Mouse (Mus musculus) T-helper 2 cell (primary cell): ENCODE measurements around the gene Fbxl19.

ENCODE experiments used
- in situ Hi-C: fragments of 300-600 bp; cut with MboI, MseI; formaldehyde crosslinking; loops from one replicate; pipeline ENCODE4 v1.15.1; 2025; ENCODE audit warnings: high pct_unique_total_duplicates

The Fbxl19 gene

DNA sequence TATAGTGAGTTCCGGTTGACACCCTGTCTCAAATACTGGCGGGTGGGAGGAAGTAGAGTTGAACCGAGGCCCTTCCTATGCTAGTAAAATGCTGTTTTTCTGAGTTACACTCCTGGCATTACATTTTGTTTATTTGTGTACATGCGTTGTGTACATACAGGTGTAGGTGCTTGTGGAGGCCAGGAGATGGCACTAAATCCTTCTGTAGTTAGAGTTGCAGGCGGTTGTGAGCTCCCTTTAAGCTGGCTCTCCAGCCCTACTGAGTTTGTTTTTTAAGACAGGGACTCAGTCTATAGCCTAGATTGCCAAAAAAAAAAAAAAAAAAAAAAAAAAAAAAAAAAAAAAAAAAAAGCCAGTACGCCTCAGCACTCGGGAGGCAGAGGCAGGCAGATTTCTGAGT lies 16.4 kb upstream of the Fbxl19 start:
- in situ Hi-C loops = loop anchor here (25.0 kb wide), 1 partner anchor 1766 kb away; no protein-coding TSS in a partner anchor

DNA sequence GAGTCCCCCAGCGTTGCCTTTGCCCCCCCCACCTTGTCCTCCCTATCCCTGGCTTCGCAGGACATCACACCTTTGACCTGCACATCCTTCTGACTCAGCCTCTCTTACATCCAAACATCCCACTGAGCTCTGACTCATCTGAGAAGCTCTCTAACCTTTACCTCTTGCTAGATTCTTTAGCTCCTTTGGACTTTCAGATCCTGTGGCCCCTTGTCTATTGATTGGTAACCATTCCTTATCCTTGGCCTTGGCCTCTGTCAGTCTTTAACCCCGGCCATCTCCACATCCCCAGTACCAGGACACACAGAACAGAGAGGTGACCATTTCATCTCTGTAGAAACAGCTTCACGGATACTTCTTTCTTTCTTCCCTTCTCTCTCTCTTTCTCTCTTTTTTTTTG lies 14.2 kb upstream of the Fbxl19 start:
- in situ Hi-C loops = loop anchor here (25.0 kb wide), 1 partner anchor 1768 kb away; no protein-coding TSS in a partner anchor

DNA sequence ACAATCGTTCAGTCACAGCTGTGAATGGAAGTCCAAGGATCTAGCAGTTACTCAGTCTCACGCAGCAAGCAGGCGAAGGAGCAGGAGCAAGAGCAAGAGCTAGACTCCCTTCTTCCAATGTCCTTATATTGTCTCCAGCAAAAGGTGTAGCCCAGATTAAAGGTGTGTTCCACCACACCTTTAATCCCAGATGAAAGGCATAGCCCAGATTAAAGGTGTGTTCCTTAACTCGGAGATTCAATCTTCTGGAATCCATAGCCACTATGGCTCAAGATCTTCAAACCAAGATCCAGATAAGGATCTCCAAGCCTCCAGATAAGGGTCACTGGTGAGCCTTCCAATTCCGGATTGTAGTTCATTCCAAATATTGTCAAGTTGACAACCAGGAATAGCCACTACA lies 12.3 kb upstream of the Fbxl19 start, which contains the start of gene Ctf2:
Ctf2 (minus strand) TSS at position 101 of the 400 bp plus-strand sequence.
- in situ Hi-C loops = loop anchor here (25.0 kb wide), 1 partner anchor 1770 kb away; no protein-coding TSS in a partner anchor

DNA sequence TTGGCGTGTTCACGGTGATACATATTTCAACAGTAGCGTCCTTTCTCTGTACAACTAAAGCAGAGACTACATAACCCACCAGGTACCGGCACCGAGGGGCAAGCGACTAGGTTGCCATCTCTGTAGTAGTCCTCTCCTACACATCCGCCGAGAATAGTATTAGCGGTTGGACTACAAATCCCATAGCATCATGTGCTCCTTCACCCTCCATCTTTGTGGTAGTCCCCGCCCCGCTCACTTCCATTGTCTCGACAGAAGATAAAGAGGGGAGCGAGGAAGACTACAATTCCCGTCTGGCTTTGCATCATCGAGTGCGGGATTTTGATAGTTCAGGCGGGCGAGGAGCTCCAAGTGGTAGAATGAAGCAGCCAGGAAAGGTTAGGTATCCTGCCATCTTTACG lies 908 bp downstream of the Fbxl19 start:
- in situ Hi-C loops = loop anchor here (25.0 kb wide), 1 partner anchor 1783 kb away; no protein-coding TSS in a partner anchor

DNA sequence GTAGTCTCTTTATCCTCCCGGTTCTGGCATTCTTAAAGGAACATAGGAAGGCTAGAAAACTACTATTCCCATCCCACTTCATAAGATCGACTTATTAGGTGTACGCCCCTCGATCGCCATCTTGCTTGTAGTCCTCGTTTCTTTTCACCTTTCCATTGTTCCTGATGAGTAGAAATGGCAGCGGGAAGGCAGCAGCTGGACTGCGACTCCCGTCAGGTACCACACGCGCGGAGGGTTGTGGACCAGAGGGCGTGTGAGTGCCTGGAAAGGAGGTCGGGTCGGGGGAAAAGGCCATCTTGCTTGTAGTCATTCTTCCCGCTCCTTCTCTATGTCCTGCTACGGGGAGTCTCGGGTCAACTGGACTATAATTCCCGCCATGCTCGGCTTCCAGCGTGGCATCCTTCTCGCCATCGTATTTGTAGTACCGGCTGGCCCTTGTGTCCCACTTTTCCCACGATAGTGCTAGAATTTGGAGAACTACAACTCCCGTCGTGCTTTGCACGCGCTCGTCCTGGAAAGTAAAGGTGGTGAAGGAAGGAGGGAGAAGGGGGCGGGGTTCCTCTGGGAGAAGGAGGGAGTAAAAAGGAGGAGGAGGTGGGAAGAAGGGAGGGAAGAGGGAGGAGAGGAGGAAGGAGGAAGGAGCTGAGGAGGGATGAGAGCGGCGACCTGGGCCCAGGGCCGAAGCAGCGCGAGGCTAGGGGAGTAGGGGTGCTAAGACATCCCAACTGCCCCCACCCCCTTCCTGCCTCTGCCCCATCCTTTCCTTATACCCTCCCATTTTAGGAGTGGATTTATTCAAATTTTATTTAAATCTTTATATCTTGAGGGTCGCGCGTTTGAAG lies 1.5 kb downstream of the Fbxl19 start:
- in situ Hi-C loops = loop anchor here (25.0 kb wide), 1 partner anchor 1784 kb away; no protein-coding TSS in a partner anchor

DNA sequence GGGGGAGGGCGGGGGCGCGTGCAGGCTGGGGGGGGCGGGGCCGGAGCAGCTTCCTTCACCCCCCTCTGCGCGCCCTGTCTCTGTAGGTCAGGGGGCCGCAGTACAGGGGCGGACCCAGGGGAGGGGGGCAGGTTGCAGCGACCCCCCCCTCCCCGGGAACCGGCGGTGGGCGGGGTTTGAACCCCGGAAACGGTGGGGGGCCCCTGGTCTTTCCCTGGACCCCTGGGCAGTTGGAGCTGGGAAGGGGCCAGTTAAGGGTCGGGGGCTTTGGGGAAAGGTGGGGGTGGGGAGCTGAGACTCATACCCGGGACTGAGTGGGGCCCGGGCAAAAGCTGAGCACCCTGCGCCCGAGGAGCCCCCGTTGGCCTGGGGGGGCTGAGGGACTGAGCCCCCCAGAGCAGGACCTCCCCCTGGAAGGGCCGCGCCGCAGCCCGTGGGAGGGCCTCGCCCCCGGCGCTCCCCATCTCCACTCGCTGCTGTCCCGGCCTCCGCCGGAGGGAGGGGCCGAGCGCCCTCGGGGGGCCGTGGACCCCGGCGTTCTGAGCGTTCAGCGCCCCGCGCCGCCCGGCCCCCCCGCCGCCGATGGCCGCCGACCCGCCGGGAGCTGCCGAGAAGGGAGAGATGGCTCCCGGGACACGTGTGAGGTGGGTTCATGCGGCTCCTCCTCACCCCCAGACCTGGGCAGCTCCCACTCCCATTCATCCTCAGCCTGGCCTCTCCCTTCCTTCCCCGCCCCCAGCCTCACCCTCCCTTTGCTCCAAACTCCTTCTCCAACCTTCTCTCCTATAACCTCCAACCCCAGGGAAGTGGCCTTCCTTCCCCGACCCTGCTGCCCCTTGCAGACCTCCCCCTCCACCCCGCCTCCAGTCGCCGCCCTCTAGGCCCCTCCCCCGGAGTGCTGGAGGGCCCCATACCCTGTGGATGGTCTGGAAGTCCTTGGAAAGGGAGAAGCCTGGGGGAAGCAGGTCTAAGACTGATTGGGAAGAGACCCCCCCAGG lies 2.5 kb downstream of the Fbxl19 start:
- in situ Hi-C loops = loop anchor here (25.0 kb wide), 1 partner anchor 1784 kb away; no protein-coding TSS in a partner anchor

DNA sequence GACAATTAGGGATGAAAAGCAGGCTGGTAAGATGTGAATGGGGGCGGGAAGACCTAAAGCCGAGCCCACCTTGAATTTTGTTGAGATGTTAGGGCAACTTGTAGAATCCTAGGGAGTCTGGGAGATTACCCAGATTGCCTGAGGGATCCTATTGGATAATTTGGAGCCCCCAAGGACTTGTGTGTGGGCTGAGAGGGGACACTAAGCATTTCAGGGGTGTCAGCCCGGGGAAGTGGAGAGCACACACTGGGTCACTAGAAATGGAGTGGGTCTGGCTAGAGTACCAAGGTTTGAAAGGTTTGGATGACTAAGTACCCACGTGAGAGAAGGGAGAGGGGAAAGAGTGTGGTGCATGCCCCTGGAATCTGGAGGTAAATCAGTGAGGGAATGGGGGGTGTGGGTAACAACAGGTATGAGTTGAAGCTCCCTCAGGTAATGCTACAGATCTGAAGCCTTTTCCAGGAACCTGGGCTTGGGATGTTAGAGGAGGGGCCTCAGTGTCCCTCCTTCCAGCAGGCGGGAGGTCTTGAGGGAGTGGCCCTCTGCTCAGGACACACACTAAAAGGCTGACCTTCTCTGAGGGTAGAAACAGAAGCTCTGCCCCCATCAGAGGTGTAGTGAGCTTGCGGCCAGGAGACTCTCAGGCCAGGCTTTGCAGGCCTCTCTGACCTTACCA lies 3.4 kb downstream of the Fbxl19 start:
- in situ Hi-C loops = loop anchor here (25.0 kb wide), 1 partner anchor 1785 kb away; no protein-coding TSS in a partner anchor

DNA sequence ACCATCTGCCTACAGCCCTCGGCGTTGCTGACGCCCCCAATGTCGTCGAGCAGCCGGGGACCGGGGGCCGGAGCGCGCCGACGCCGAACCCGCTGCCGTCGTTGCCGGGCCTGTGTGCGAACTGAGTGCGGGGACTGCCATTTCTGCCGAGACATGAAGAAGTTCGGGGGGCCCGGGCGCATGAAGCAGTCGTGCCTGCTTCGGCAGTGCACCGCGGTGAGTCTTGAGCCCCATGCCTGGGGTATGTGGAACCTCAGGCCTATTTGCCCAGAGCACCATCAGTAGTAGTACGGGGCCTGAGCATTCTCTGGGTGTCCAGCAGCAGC lies 3.9 kb downstream of the Fbxl19 start:
- in situ Hi-C loops = loop anchor here (25.0 kb wide), 1 partner anchor 1786 kb away; no protein-coding TSS in a partner anchor

DNA sequence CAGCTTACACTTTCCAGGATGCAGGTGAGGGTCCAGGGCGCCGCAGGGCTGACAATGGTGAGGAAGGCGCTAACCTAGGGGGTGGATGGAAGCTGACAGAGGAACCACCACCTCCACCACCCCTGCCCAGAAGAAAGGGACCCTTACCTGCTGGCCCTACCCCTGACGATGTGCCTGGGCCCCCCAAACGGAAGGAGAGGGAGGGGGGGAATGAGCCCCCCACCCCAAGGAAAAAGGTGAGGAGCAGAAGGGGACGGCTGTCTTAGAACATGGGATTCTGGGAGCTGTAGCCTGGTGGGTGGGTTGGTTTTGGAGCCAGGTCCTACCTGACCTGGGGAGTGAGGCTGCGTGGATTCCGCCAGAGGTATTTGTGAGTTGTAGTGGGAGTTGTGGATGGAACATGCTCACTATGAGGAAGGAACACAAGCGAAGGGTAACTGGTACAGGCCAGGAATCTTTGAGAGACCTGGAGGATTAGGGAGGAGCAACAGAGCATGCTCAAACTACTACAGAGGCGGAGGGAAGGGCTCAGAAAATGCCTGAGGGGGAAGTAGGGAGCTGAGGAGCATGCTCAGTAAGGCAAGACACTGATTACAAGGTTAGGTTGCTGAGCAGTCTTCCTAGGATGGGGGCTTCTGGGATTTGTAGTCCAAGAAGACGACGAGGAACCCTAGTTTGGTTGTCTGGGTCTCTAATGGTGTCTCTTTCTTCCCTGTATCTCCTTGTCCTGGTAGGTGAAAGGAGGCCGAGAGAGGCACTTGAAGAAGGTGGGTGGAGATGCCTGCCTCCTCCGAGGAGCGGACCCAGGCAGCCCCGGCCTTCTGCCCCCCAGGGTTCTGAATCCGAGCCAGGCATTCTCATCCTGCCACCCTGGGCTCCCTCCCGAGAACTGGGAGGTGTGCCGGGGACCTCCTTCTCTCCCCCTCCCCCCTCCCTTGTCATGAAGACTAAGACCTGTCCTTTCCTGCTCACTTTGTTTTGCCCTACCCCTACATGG lies 6.1 kb downstream of the Fbxl19 start:
- in situ Hi-C loops = loop anchor here (10.0 kb wide), 1 partner anchor 86 kb away; no protein-coding TSS in a partner anchor

DNA sequence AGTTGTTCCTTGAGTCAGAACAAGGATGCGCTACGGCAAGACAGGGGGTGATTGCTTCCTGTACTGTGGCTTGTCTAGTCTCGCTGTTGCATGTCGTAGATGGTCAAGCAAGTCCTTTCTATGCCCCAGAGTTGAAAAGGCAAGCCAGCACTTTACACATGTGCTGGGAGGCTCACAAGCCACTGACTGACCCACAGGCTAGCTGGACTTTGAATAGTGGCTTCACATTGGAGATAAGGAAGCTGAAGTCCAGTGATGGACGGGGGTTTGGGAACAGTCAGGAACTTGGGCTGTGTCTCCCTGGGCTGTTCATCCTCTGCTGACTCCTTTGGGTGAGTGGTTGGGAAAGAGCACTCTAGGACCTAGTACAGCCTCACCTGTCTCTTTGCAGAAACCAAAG lies 7.3 kb downstream of the Fbxl19 start:
- in situ Hi-C loops = loop anchor here (10.0 kb wide), 1 partner anchor 87 kb away; no protein-coding TSS in a partner anchor

DNA sequence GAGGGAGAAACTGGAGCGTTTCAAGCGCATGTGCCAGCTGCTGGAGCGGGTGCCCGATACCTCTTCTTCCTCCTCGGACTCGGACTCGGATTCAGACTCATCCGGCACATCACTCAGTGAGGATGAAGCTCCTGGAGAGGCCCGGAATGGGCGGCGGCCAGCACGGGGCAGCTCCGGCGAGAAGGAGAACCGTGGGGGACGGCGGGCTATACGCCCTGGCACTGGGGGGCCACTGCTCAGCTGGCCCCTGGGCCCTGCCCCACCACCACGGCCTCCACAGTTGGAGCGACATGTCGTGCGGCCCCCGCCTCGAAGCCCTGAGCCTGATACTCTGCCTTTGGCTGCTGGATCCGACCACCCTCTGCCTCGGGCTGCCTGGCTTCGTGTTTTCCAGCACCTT lies 7.7 kb downstream of the Fbxl19 start:
- in situ Hi-C loops = loop anchor here (10.0 kb wide), 1 partner anchor 87 kb away; no protein-coding TSS in a partner anchor

DNA sequence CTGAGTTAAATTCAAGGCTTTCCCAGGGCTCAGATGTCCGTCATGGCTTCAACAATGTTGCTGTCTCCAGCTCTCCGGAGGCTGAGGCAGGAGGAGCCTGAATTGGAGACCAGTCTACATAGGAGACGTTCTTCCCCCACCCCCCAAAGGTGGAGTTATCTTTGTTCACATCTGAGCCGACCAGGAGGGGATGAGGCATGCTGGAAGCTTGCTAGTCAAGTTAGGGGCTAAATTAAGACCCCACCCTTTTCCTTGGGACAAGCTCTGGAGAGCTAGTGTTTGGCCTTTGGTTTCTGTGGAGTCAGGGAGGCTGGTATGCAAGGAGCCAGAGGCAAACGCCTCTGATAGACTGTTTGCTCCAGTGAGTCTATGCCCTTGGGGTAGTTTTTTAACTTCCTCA lies 8.8 kb downstream of the Fbxl19 start:
- in situ Hi-C loops = loop anchor here (10.0 kb wide), 1 partner anchor 88 kb away; no protein-coding TSS in a partner anchor

DNA sequence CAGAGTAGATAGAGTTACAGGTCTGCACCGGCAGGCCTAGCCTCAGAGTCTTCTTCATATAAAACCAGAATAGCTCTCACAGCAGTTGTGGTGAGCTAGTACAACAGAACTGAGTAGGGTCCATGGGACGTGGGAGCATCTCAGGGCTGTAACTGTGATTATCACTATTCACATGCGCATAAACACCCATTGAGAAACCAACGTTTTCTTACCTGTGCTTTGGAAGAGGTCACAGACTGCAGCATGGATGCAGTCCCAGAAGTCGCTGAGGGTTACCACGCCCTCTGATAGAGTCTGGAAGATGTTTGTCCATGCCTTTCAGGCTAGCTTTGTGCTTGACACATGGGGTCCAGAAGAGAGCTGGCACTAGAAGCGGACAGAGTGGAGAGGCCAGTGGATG lies 9.4 kb downstream of the Fbxl19 start:
- in situ Hi-C loops = loop anchor here (10.0 kb wide), 1 partner anchor 89 kb away; no protein-coding TSS in a partner anchor

DNA sequence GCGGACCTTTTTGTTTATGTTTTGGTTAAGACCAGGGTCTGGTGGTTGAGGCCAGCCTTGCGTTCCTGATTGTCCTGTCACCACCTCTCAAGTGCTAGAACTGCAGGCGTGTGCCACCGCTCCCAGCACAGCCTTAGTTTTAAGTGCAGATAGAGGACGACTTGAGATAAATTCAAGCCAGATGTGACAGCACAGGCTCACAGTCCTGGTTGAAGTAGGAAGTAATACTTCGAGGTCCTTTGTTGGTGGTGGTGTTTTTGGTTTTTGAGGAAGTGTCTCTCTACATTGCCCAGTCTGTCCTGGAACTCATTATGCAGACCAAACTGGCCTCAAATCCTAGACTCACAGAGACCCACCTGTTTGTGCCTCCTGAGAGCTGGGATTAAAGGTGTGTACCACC lies 15.4 kb downstream of the Fbxl19 start:
- in situ Hi-C loops = loop anchor here (10.0 kb wide), 1 partner anchor 95 kb away; no protein-coding TSS in a partner anchor

DNA sequence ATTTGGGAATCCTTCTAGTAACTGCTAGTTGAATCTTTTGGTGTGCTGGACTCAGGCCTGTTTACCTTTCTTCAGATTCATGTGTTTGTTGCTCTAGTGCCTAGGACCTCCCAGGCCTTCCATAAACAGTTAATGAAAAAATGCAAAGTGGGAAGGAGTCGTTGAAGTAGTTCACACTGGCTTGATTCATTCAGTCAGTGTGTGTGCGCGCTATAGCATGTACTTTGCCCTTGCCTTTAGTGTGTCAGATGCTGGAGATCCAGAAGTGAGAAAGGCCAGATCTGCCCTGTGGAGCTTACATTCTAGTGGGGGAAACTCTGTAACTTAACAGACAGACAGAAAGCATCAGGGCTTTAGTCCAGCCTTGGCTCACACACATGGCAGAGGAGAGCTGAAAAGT lies 16.1 kb downstream of the Fbxl19 start:
- in situ Hi-C loops = no loop called here

DNA sequence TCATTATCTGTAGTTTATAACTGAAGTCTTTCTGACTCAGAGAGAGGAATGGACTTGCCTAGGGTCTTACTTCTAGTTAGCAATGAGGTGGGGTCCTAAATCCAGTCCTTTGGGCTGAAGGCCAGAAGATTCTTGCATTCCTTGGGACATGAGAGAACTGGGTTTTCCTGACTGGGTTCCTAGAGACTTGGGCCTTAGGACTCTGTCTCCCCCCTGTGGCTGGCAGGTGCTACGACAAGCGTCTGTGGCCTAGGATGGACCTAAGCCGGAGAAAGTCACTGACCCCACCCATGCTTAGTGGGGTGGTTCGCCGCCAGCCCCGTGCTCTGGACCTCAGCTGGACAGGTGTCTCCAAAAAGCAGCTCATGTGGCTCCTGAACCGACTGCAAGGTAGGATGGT lies 16.7 kb downstream of the Fbxl19 start:
- in situ Hi-C loops = no loop called here

DNA sequence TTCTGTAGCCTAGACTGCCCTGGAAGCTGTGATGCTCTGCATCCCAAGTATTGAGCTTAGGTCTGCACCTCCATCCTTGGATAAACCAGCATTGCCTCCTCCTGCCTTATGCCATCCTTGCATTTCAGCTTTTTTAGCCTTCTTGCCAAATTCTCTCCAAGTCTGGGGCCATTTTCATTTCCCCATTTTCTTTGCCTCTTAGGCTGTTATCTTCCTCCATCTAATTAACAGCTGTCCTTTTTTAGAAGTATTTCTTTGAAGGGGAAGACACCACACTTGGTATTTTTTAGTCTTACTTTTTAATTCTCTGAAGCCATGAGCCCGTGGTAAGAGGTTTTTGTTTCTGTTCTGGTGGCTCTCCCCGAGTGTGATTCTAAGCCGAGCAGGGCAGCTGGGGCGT lies 19.3 kb downstream of the Fbxl19 start:
- in situ Hi-C loops = no loop called here

DNA sequence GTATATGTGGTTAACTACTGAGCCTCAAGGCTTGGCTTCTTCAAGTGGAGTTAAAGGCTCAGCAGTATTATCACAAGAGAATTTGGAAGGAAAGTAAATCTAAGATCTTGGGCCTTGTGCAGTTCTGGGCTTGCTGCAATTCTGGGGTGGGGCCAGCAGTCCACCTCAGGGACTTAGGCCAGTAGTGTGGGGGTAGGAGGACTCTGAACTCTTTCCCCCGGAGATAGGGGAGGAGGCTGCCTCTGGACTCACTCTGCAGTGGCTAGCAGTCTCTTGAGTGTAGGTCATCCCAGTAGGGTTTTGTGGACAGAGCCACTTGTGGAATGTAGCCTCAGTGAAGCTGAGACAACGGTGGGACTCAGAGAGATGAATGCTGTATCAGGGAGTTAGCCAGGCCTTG lies 21.4 kb downstream of the Fbxl19 start:
- in situ Hi-C loops = no loop called here

DNA sequence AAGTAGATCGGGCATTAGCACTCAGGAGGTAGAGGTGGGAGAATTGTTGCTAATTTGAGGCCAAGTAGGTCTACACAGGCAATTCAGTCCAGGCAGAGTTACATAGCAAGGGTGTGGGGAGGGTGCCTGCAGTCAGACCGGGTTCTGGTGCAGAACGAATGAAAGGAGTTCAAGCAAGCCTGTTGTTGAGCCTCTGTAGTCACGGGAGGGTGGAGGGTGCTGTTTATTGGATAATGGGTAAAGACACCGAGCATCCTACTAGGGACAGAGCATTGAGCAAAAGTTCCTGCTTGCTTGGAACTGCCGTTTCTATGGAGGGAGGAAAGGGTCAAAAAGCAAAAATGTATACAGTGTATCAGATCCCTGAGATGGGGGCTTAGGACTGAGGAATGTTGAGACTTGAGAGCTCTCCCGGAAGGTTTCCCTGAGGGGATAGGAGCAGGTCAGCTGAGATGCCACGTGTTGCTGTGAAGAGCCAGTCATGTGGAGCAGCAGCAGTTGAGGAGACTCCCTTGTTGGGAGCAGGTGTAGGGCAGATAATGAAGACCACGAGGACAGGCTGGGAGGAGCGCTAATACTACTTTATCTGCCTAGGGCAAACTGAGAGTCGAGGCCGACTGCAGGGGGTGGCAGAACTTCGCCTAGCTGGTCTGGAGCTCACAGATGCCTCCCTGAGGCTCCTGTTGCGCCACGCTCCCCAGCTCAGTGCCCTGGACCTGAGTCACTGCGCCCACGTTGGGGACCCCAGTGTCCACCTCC lies 22.7 kb downstream of the Fbxl19 start:
- in situ Hi-C loops = no loop called here
